Mouse (Mus musculus) spleen, postnatal 14 days (tissue): ENCODE data around the gene Satb2.

Source experiments
- DNase-seq, 2 experiments: peaks; one replicate each; pipeline ENCODE4 v3.0.0; 2021 to 2022; ENCODE audit warnings: low spot score in 2 of 2

The Satb2 gene

GRCm38 (mm10) chr1:56978151-56978700 is at the start of gene Satb2:
Gene Satb2 (minus strand): TSS chr1:56978650.
- DNase-seq: no peak

GRCm38 (mm10) chr1:57018941-57019340 is 40.5 kb upstream of the Satb2 start:
- no peak for DNase-seq

GRCm38 (mm10) chr1:57013856-57014255 is 35.4 kb upstream of the Satb2 start:
- no peak for DNase-seq

GRCm38 (mm10) chr1:57009171-57009570 is 30.7 kb upstream of the Satb2 start:
- no peak for DNase-seq

GRCm38 (mm10) chr1:56995041-56995440 is 16.6 kb upstream of the Satb2 start:
- no peak for DNase-seq

- no peak for DNase-seq
Observed at GRCm38 (mm10) chr1:56992310-56992709, 13.9 kb upstream of the Satb2 start.

- no peak for DNase-seq
Observed at GRCm38 (mm10) chr1:56991613-56992012, 13.2 kb upstream of the Satb2 start.

- no peak for DNase-seq
Observed at GRCm38 (mm10) chr1:56984483-56984810, 6.0 kb upstream of the Satb2 start.

GRCm38 (mm10) chr1:56983771-56984482 is 5.5 kb upstream of the Satb2 start:
- DNase-seq: no peak

GRCm38 (mm10) chr1:56983100-56983590 is 4.7 kb upstream of the Satb2 start:
- DNase-seq: no peak

GRCm38 (mm10) chr1:56982631-56983030 is 4.2 kb upstream of the Satb2 start:
- DNase-seq: no peak

GRCm38 (mm10) chr1:56981947-56982555 is 3.6 kb upstream of the Satb2 start:
- no peak for DNase-seq

GRCm38 (mm10) chr1:56981508-56981907 is 3.1 kb upstream of the Satb2 start:
- no peak for DNase-seq

GRCm38 (mm10) chr1:56980631-56981275 is 2.3 kb upstream of the Satb2 start:
- DNase-seq: no peak

GRCm38 (mm10) chr1:56979531-56980395 is 1.3 kb upstream of the Satb2 start:
- no peak for DNase-seq

- DNase-seq: peak; percentile 25 to 37
Observed at GRCm38 (mm10) chr1:56977201-56978100, 999 bp downstream of the Satb2 start.

GRCm38 (mm10) chr1:56976825-56977104 is 1.7 kb downstream of the Satb2 start:
- no peak for DNase-seq

- no peak for DNase-seq
Observed at GRCm38 (mm10) chr1:56976044-56976824, 2.2 kb downstream of the Satb2 start.

- DNase-seq: no peak
Observed at GRCm38 (mm10) chr1:56975546-56975945, 2.9 kb downstream of the Satb2 start.

- DNase-seq: no peak
Observed at GRCm38 (mm10) chr1:56974187-56974586, 4.3 kb downstream of the Satb2 start.
